Mouse (Mus musculus) heart, adult 2 months (tissue): ENCODE measurements around the gene Maml2. TPM values are rescaled to one million over a fixed set of nuclear protein-coding genes. Genes with fewer than 3 reads are reported as not detected.

Experiments used
- DNase-seq, 2 experiments: peaks; one replicate each; pipeline ENCODE4 v3.0.0; 2021
- H3K27ac ChIP-seq: fragments of 200-600 bp; 2 replicates; pipeline ENCODE4 v1.8.1; 2022
- H3K27me3 ChIP-seq: fragments of 200-500 bp; 2 replicates; pipeline ENCODE4 v1.6.1; 2012; ENCODE audit warnings: mild to moderate bottlenecking, low read length, inconsistent platforms, mixed read lengths; ENCODE audit not compliant: control insufficient read depth, insufficient read depth
- H3K36me3 ChIP-seq: fragments of 200-500 bp; 2 replicates; pipeline ENCODE4 v1.6.1; 2012; ENCODE audit warnings: low read length, inconsistent platforms; ENCODE audit not compliant: control insufficient read depth, insufficient read depth
- H3K4me1 ChIP-seq: fragments of 200-500 bp; 2 replicates; pipeline ENCODE4 v1.6.1; 2011; ENCODE audit warnings: low read length; ENCODE audit not compliant: control insufficient read depth, insufficient read depth
- H3K4me3 ChIP-seq: fragments of 200-600 bp; 2 replicates; pipeline ENCODE4 v1.8.1; 2022
- H3K79me2 ChIP-seq: fragments of 200-500 bp; replicated peaks from 2 replicates; pipeline ENCODE4 v1.6.1; 2012; ENCODE audit warnings: mild to moderate bottlenecking, inconsistent platforms, low read length, moderate library complexity, mixed read lengths; ENCODE audit not compliant: control insufficient read depth, insufficient read depth
- H3K9ac ChIP-seq: fragments of 200-500 bp; 2 replicates; pipeline ENCODE4 v1.6.1; 2012; ENCODE audit warnings: low read depth, mild to moderate bottlenecking, control low read depth, inconsistent platforms, low read length, mixed read lengths
- CTCF ChIP-seq: fragments of 200-600 bp; IDR thresholded peaks from 2 replicates; pipeline ENCODE4 v1.8.1; 2022; ENCODE audit warnings: antibody characterized with exemption, mild to moderate bottlenecking, moderate library complexity
- EP300 ChIP-seq: fragments of 200-500 bp; IDR thresholded peaks from 2 replicates; pipeline ENCODE4 v1.6.1; 2011; ENCODE audit warnings: low read depth, low read length, control low read depth; ENCODE audit not compliant: insufficient read depth
- POLR2A ChIP-seq: fragments of 200-500 bp; IDR thresholded peaks from 2 replicates; pipeline ENCODE4 v1.6.1; 2011; ENCODE audit warnings: mild to moderate bottlenecking, low read depth, low read length, control low read depth; ENCODE audit not compliant: insufficient read depth
- WGBS: fragments of 180-500 bp; shearing (Covaris S2); methylation state at CpG from one replicate; pipeline ENCODE4 v1.1.7; 2018; 5-methylcytosine and 5-hydroxymethylcytosine counted together
- intact Hi-C: fragments of 180-260 bp; cut with DNase I; formaldehyde crosslinking; loops from one replicate; pipeline ENCODE4 v1.15.1; 2025
- polyA plus RNA-seq: library from polyadenylated mRNA; depleted of rRNA; stranded (reverse); fragments of >200 nt; gene quantifications from 2 replicates; pipeline ENCODE4 v1.2.3, GENCODE M21; 2012
- total RNA-seq, 2 experiments: library from RNA; stranded (reverse); gene quantifications; 2 replicates each; pipeline ENCODE4 v1.2.3; 2021

Gene Maml2
- total and polyA plus RNA-seq, 3 experiments, result 4.8 to 6.5 (median 5.7) TPM

DNA sequence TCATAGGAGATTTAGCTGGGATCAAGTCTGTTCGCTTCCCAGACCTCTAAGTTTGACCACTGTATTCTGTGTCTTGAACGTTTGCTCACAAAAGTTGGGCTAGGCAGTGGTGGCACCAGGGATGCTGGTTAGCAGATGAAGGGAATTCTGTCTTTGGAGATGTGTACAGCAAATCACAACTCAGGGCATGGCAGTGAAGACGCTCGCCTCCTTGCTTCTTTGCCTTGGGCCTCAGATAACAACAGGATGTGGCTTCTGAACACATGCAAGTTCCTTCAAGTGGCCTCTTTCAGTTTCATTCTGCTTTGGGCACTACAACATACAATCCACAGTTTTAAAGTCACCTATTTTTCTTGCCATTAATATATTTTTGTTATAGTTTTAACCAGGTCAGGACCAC is 168.6 kb downstream of the Maml2 start:
- peak overlapping the region; percentile 82 for H3K27ac ChIP-seq
- peaks cover 25% of the 10 kb centered on the region for H3K36me3 ChIP-seq
- 39% methylated on average over 4 of the region's 4 CpGs for WGBS
- no peaks in the 10 kb centered on the region for H3K79me2 ChIP-seq
- H3K4me1 ChIP-seq, result peaks cover 28% of the 10 kb centered on the region
- intact Hi-C loops, result no loop called here
- TF ChIP-seq EP300, result no peak
- 0 out of 2 replicates have a peak, but pooled peaks have one; percentile 40 for TF ChIP-seq POLR2A
- H3K27me3 ChIP-seq, result no peaks in the 10 kb centered on the region
- H3K4me3 ChIP-seq, result no peak overlapping the region
- H3K9ac ChIP-seq, result peak overlapping the region; percentile 45; the same call in 1 of the 2 replicates
- peak; percentile 52 to 53 for DNase-seq

GRCm38 (mm10) chr9:13466816-13467215 is 169.1 kb downstream of the Maml2 start:
- TF ChIP-seq EP300 (no peak), POLR2A (no peak), CTCF (no peak)
- Histone ChIP-seq H3K79me2 (no peaks in the 10 kb centered on the region), H3K4me3 (no peak overlapping the region), H3K27me3 (no peaks in the 10 kb centered on the region), H3K4me1 (peaks cover 28% of the 10 kb centered on the region), H3K36me3 (peaks cover 25% of the 10 kb centered on the region), H3K9ac (0 out of 2 replicates have a peak overlapping the region, but pooled peaks have one; percentile 46), H3K27ac (peak overlapping the region; percentile 82)
- peak in 1 of 2 experiments; percentile 20 for DNase-seq
- WGBS, result 61% methylated on average over 10 of the region's 10 CpGs
- intact Hi-C loops, result no loop called here

DNA sequence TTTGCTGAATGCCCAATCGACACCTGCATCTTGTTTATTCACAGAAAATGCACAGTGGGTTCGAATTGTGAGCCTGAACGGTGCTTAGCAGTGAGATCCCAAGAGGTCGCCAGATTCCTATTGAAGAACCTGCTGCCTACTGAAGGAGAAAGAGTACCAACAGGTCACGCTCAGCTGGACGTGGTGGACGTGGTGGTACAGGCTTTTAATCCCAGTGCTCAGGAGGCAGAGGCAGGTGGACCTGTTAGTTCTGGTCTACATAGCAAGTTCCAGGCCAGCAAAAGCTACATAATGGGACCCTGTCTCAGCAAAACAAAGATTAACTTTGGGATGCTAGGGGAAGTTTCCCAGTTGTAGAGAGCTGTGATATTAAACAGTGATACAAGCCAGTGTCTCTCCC is 170.0 kb downstream of the Maml2 start:
- no peak overlapping the region for H3K9ac ChIP-seq
- peaks cover 28% of the 10 kb centered on the region for H3K4me1 ChIP-seq
- 80% methylated on average over 7 of the region's 7 CpGs for WGBS
- TF ChIP-seq CTCF, result no peak
- no peak for TF ChIP-seq EP300
- TF ChIP-seq POLR2A, result no peak
- peaks cover 25% of the 10 kb centered on the region for H3K36me3 ChIP-seq
- no peak for DNase-seq
- peak overlapping the region; percentile 36; the same call in 1 of the 2 replicates for H3K27ac ChIP-seq
- H3K27me3 ChIP-seq, result no peaks in the 10 kb centered on the region
- intact Hi-C loops, result loop anchor here (2.0 kb wide), 2 partner anchors 107 to 171 kb away; partner anchors contain the start of gene Maml2
- H3K79me2 ChIP-seq, result 0 out of 2 replicates have a peak, but pooled peaks cover 1% of the 10 kb centered on the region
- H3K4me3 ChIP-seq, result no peak overlapping the region

- TF ChIP-seq EP300, result no peak
- TF ChIP-seq POLR2A, result no peak
- peak; percentile 11; the same call in 1 of the 2 replicates for TF ChIP-seq CTCF
- no peaks in the 10 kb centered on the region for H3K27me3 ChIP-seq
- 0 out of 2 replicates have a peak, but pooled peaks cover 1% of the 10 kb centered on the region for H3K79me2 ChIP-seq
- no peak for DNase-seq
- H3K9ac ChIP-seq, result no peak overlapping the region
- peak overlapping the region; percentile 84 for H3K27ac ChIP-seq
- H3K4me3 ChIP-seq, result no peak overlapping the region
- peaks cover 28% of the 10 kb centered on the region for H3K4me1 ChIP-seq
- peaks cover 25% of the 10 kb centered on the region for H3K36me3 ChIP-seq
- WGBS, result 40% methylated on average over 6 of the region's 6 CpGs
- intact Hi-C loops, result loop anchor here (2.0 kb wide), 2 partner anchors 106 to 172 kb away; partner anchors contain the start of gene Maml2
Observed at GRCm38 (mm10) chr9:13468778-13469177, 171.0 kb downstream of the Maml2 start.

DNA sequence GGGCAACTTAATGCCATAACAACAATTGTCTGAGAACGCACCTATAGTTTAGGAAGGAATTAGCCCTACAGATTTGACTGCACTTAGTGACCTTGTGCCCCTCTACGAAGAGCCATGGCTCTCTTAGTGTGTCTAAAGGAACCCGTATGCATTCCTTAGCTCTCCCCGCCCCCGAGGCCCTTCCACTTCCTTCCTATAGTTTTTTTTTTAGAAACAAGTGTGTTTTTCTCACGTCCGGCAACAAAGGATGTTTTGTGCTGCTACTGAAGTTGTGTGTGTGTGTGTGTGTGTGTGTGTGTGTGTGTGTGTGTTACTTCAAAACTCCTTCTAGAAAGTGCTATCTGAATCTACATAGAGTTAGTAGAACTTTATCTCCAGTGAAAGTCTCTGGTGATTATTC is 172.3 kb downstream of the Maml2 start:
- no peak overlapping the region for H3K4me3 ChIP-seq
- 0 out of 2 replicates have a peak, but pooled peaks cover 1% of the 10 kb centered on the region for H3K79me2 ChIP-seq
- DNase-seq, result peak; percentile 51 to 58
- H3K36me3 ChIP-seq, result peaks cover 27% of the 10 kb centered on the region
- no peak overlapping the region for H3K9ac ChIP-seq
- H3K27me3 ChIP-seq, result no peaks in the 10 kb centered on the region
- intact Hi-C loops, result no loop called here
- 31% methylated on average over 7 of the region's 7 CpGs for WGBS
- peak overlapping the region; percentile 84 for H3K27ac ChIP-seq
- H3K4me1 ChIP-seq, result peaks cover 28% of the 10 kb centered on the region
- TF ChIP-seq CTCF (no peak), EP300 (0 out of 2 replicates have a peak, but pooled peaks have one; percentile 35), POLR2A (peak; percentile 46; the same call in 1 of the 2 replicates)

DNA sequence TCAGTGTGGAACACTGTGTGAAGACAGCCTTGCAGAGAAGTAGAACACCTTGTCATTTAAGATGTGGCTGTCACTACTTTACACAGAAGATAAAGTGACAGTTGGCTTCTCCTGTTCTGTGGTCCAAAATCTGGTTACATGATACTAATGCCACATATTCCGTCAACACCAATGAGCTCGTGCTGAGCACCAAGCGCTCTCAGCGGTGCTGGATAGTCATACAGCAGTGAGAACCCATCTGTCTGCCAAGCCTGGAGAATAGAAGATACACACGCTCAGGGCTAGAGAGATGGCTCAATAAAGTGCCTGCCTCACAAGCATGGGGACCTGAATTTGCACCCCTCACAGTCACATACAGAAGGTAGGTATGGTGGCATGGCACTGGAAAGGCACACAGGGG is 177.2 kb downstream of the Maml2 start:
- Histone ChIP-seq H3K4me3 (no peak overlapping the region), H3K4me1 (peaks cover 5% of the 10 kb centered on the region), H3K9ac (no peak overlapping the region), H3K36me3 (peaks cover 2% of the 10 kb centered on the region), H3K27me3 (no peaks in the 10 kb centered on the region), H3K79me2 (peaks cover 3% of the 10 kb centered on the region; the same call in 1 of the 2 replicates), H3K27ac (no peak overlapping the region)
- 88% methylated on average over 5 of the region's 5 CpGs for WGBS
- TF ChIP-seq EP300, result no peak
- TF ChIP-seq POLR2A, result no peak
- no peak for TF ChIP-seq CTCF
- no peak for DNase-seq
- intact Hi-C loops, result no loop called here
